Mouse (Mus musculus) ES-Bruce4 (cell line): ENCODE measurements around the gene Pde6d.

ENCODE experiments used
- CTCF ChIP-seq: IDR thresholded peaks from one replicate; pipeline ENCODE4 v1.8.1; 2011; ENCODE audit warnings: low read depth, low read length
- EP300 ChIP-seq: IDR thresholded peaks from 2 replicates; pipeline ENCODE4 v1.6.1; 2011; ENCODE audit warnings: low read depth, low read length; ENCODE audit not compliant: insufficient read depth
- POLR2A ChIP-seq: IDR thresholded peaks from one replicate; pipeline ENCODE4 v1.8.1; 2011; ENCODE audit warnings: low read length; ENCODE audit not compliant: insufficient read depth

- TF ChIP-seq CTCF (no peak), EP300 (no peak), POLR2A (no peak)
These were observed 12.1 kb upstream of the Pde6d start for GRCm38 (mm10) chr1:86594539-86594938.
